Mouse (Mus musculus): ENCODE data around the gene Vipr1.
"Not testable (repeated sequence)": the region's sequence is repeated elsewhere in the genome, so short reads cannot be mapped to it uniquely, and the experiment has no call there.

DNA sequence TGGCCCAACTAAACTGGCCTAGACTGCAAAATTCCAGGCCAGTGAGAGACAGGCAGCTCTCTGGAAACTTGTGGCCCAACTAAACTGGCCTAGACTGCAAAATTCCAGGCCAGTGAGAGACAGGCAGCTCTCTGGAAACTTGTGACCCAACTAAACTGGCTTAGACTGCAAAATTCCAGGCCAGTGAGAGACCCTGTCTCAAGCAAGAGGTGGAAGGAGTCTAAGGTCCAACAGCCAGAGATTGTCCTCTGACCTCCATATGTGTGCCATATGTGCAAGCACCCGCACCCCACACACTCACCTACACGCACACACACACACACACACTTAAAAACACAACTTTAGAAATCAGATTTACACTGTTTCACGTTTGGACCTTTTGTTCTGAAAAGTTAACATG lies 48.7 kb upstream of the Vipr1 start:
- TF ChIP-seq CTCF (IDR thresholded peaks at IDR 0.05; ENCODE audit: low read depth); EP300 (optimal IDR thresholded peaks at IDR 0.05): not testable (repeated sequence)

Data from stomach, postnatal 0 days (tissue).